Mouse (Mus musculus) kidney, adult 2 months (tissue): ENCODE results near the gene Sfxn3. TPM values are rescaled to one million over a fixed set of nuclear protein-coding genes. Genes with fewer than 3 reads are reported as not detected.

ENCODE experiments used
- DNase-seq: peaks from one replicate; pipeline ENCODE4 v3.0.0; 2021
- H3K27ac ChIP-seq: fragments of 200-500 bp; 2 replicates; pipeline ENCODE4 v1.5.1; 2012; ENCODE audit warnings: low read depth, low read length, control low read depth, inconsistent platforms; ENCODE audit not compliant: insufficient read depth
- H3K27me3 ChIP-seq: fragments of 200-500 bp; replicated peaks from 2 replicates; pipeline ENCODE4 v1.6.1; 2012; ENCODE audit warnings: mild to moderate bottlenecking, moderate library complexity, low read length, inconsistent platforms; ENCODE audit not compliant: control insufficient read depth, insufficient read depth
- H3K36me3 ChIP-seq: fragments of 200-500 bp; 2 replicates; pipeline ENCODE4 v1.6.1; 2012; ENCODE audit warnings: mild to moderate bottlenecking, moderate library complexity, low read length, inconsistent platforms; ENCODE audit not compliant: control insufficient read depth, insufficient read depth
- H3K4me1 ChIP-seq: fragments of 200-500 bp; 2 replicates; pipeline ENCODE4 v1.6.1; 2011; ENCODE audit warnings: low read length; ENCODE audit not compliant: control insufficient read depth, insufficient read depth
- H3K4me3 ChIP-seq: fragments of 200-500 bp; 2 replicates; pipeline ENCODE4 v1.5.1; 2011; ENCODE audit warnings: mild to moderate bottlenecking, low read depth, low read length, control low read depth; ENCODE audit not compliant: insufficient read depth
- CTCF ChIP-seq: fragments of 200-500 bp; conservative IDR thresholded peaks from 2 replicates; pipeline ENCODE4 v1.5.1; 2011; ENCODE audit warnings: low read depth, mild to moderate bottlenecking, control low read depth, low read length, moderate library complexity, mixed read lengths; ENCODE audit not compliant: insufficient read depth, insufficient read length
- POLR2A ChIP-seq: fragments of 200-500 bp; IDR thresholded peaks from one replicate; pipeline ENCODE4 v1.6.1; 2011; ENCODE audit warnings: low read depth, low read length, control low read depth
- WGBS: fragments of 180-500 bp; shearing (Covaris S2); methylation state at CpG from one replicate; pipeline ENCODE4 v1.1.7; 2018; 5-methylcytosine and 5-hydroxymethylcytosine counted together
- polyA plus RNA-seq: library from polyadenylated mRNA; depleted of rRNA; stranded (reverse); fragments of >200 nt; gene quantifications from 2 replicates; pipeline ENCODE4 v1.2.3, GENCODE M21; 2012

The Sfxn3 gene
- polyA plus RNA-seq, 1 experiment: 20.8 TPM

DNA sequence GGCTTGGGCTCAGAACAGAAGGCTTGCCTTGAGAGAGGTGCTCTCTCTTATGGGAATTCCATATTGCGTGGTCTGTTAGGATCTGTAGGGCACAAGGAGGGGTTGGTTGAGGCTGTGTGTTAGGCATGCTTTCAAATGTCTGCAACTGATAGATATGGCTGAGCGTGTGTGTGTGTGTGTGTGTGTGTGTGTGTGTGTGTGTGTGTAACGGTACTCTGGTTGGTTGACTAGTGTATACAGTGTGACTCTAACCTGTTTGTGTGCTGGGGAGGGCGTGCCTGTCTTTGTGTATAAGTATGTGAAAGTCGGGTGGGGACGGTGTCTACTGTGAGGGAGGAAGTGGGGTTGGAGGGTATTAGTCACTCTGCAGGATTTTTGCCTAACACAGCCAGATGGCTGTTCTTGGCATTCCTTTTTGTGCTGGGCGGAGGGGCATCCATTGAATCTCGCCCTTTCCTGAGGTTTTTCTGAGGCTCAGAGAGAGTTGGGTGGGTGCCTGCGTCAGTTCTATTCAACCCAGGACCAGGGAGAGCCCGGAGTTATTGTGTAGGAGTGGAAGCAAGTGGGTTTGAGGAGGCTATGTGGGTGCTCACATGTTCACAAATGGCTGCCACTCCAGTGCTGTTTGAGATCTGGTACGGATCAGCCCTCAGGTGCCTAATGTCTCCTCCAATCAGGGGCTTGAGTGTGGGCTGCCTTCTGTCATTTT is 786 bp downstream of the Sfxn3 start:
- Histone ChIP-seq H3K4me3 (peak overlapping the region; percentile 50), H3K27ac (peak overlapping the region; percentile 87), H3K27me3 (no peaks in the 10 kb centered on the region), H3K36me3 (no peaks in the 10 kb centered on the region), H3K4me1 (no peaks in the 10 kb centered on the region)
- peak; percentile 50 for DNase-seq
- TF ChIP-seq POLR2A (no peak), CTCF (no peak)
- 19% methylated on average over 11 of the region's 11 CpGs for WGBS

- 64% methylated on average over 12 of the region's 12 CpGs for WGBS
- DNase-seq: peak; percentile 36
- H3K27me3 ChIP-seq: no peaks in the 10 kb centered on the region
- no peaks in the 10 kb centered on the region for H3K36me3 ChIP-seq
- no peaks in the 10 kb centered on the region for H3K4me1 ChIP-seq
- H3K27ac ChIP-seq: peak overlapping the region; percentile 87
- TF ChIP-seq CTCF: no peak
- no peak for TF ChIP-seq POLR2A
- H3K4me3 ChIP-seq: peak overlapping the region; percentile 50
These were observed 1.5 kb downstream of the Sfxn3 start for GRCm38 (mm10) chr19:45048644-45049365.

- 61% methylated on average over 9 of the region's 9 CpGs for WGBS
- Histone ChIP-seq H3K4me1 (no peaks in the 10 kb centered on the region), H3K27ac (no peak overlapping the region), H3K27me3 (no peaks in the 10 kb centered on the region), H3K4me3 (no peak overlapping the region), H3K36me3 (no peaks in the 10 kb centered on the region)
- DNase-seq: no peak
- TF ChIP-seq CTCF (no peak), POLR2A (no peak)
These were observed 2.2 kb downstream of the Sfxn3 start for GRCm38 (mm10) chr19:45049523-45049922.

DNA sequence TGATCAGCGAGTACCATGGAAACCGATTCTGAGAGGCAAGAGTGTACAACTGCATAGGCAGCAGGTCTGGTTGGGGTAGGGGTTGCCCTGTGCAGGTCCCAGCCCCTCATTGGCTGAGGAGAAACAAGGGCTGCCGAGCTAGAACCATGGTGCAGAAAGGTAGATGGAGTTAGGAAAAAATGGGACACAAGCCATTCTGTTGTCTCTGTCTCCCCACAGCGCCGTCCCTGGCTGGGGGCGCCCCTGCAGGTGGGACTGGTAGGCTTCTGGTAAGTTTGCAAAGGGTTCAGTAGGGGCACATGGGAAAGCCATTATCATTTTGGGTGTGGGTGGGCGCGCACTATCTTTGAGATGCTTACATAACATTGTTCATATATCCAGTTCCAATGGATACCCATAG is 6.1 kb downstream of the Sfxn3 start:
- WGBS: 88% methylated on average over 8 of the region's 8 CpGs
- no peak for DNase-seq
- H3K4me3 ChIP-seq: no peak overlapping the region
- peaks cover 7% of the 10 kb centered on the region; the same call in 1 of the 2 replicates for H3K4me1 ChIP-seq
- TF ChIP-seq CTCF: no peak
- TF ChIP-seq POLR2A: no peak
- H3K27ac ChIP-seq: no peak overlapping the region
- no peaks in the 10 kb centered on the region for H3K27me3 ChIP-seq
- H3K36me3 ChIP-seq: no peaks in the 10 kb centered on the region

- no peak overlapping the region for H3K27ac ChIP-seq
- H3K27me3 ChIP-seq: no peaks in the 10 kb centered on the region
- no peaks in the 10 kb centered on the region for H3K36me3 ChIP-seq
- no peak for TF ChIP-seq POLR2A
- no peak for TF ChIP-seq CTCF
- H3K4me3 ChIP-seq: no peak overlapping the region
- no peak for DNase-seq
- H3K4me1 ChIP-seq: peaks cover 7% of the 10 kb centered on the region; the same call in 1 of the 2 replicates
- WGBS: 81% methylated on average over 6 of the region's 6 CpGs
These were observed 7.8 kb downstream of the Sfxn3 start for GRCm38 (mm10) chr19:45054892-45055690.

DNA sequence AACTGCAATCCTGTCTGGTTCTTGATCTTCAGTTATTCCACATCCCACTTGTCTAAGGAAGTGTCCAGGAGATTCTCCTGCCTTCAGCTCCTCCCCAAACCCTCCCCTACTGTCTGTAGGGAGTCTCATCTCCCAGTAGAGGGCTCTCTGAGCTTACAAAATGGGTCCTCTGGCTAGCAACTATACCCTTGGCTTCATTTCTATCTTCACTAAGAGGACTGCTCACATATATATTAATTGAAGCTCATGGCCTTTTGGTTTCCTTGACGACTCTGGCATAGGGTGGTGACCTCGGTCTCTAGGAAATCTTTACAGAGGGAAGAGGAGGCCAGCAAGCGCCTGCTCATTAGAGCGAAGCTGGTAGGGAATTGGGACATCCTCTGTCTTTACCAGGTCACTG is 9.1 kb downstream of the Sfxn3 start:
- Histone ChIP-seq H3K4me1 (peaks cover 7% of the 10 kb centered on the region; the same call in 1 of the 2 replicates), H3K36me3 (no peaks in the 10 kb centered on the region), H3K4me3 (no peak overlapping the region), H3K27ac (no peak overlapping the region), H3K27me3 (no peaks in the 10 kb centered on the region)
- peak; percentile 68 for DNase-seq
- 32% methylated on average over 4 of the region's 4 CpGs for WGBS
- TF ChIP-seq CTCF (peak; percentile 56), POLR2A (no peak)
